Comparison of ENCODE assay signal across 12 mouse cellular contexts in the genomic region with DNA sequence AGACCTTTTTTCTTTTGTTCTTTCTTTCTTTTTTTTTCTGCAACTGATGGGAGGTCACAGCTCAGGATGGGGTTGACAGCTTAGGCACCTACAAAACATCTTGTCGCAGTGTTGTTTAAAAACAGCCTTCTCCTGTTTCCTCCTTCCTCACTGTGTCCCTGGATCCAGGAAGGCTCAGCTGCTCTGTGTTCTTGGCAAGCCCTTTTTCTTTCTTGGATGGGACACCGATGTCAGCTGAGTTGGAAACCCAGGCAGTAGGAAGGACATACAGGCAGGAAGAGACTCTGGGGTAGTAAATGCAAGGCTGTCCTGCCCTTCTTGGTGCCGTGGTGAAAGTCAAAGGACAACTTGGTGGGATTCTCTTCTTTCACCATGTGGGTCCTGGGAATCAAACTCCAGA. TPM values are rescaled to one million over a fixed set of nuclear protein-coding genes. Genes with fewer than 3 reads are reported as not detected.
A peak's percentile ranks its signal among the peaks of the same experiment; 100 is the strongest.
DNase-seq lines count a peak whose midpoint lies in the region; ATAC-seq and TF ChIP-seq lines count a peak whose summit lies in the region.
"Had no signal": no experiment of that assay in that cellular context is flagged by ENCODE, and none has a peak within 500 bp of the region (broad histone marks: within the 10 kb centered on the region; RNA-seq: fewer than 3 reads in every experiment).

No protein-coding gene starts in this region.

- TF ChIP-seq EP300 in heart, postnatal 0 days (IDR thresholded peaks at IDR 0.05; ENCODE audit: low read depth): no peak

- H3K27me3 ChIP-seq in forebrain, embryonic 10.5 days (ENCODE audit: poor library complexity, severe bottlenecking): peaks cover 27% of the 10 kb centered on the region
- no peaks in the 10 kb centered on the region for H3K27me3 ChIP-seq in forebrain, postnatal 0 days (ENCODE audit: insufficient read depth, low read length)
- H3K27me3 ChIP-seq in embryonic facial prominence, embryonic 13.5 days: peaks cover 25% of the 10 kb centered on the region
- peaks cover 21% of the 10 kb centered on the region for H3K27me3 ChIP-seq in heart, postnatal 0 days (ENCODE audit: control insufficient read depth, insufficient read depth, low read length)
- H3K27me3 ChIP-seq in liver, embryonic 16.5 days (ENCODE audit: control insufficient read depth, insufficient read depth, low read depth, low read length): peaks cover 29% of the 10 kb centered on the region

- H3K9me3 ChIP-seq in forebrain, embryonic 10.5 days: no peaks in the 10 kb centered on the region
- H3K9me3 ChIP-seq in forebrain, postnatal 0 days (ENCODE audit: low read length): no peaks in the 10 kb centered on the region
- no peaks in the 10 kb centered on the region for H3K9me3 ChIP-seq in embryonic facial prominence, embryonic 13.5 days
- no peaks in the 10 kb centered on the region for H3K9me3 ChIP-seq in heart, postnatal 0 days (replicated peaks; ENCODE audit: control insufficient read depth, low read length)
- no peaks in the 10 kb centered on the region for H3K9me3 ChIP-seq in liver, embryonic 16.5 days (replicated peaks; ENCODE audit: control insufficient read depth, low read length)

- no peak for TF ChIP-seq CTCF in forebrain, postnatal 0 days (IDR thresholded peaks at IDR 0.05; ENCODE audit: low read depth)
- TF ChIP-seq CTCF in heart, postnatal 0 days (IDR thresholded peaks at IDR 0.05; ENCODE audit: low read depth): no peak

- peak overlapping the region; percentile 98 for H3K4me3 ChIP-seq in forebrain, embryonic 10.5 days
- H3K4me3 ChIP-seq in forebrain, postnatal 0 days (ENCODE audit: low read depth, low read length): no peak overlapping the region
- no peak overlapping the region for H3K4me3 ChIP-seq in embryonic facial prominence, embryonic 13.5 days
- H3K4me3 ChIP-seq in heart, postnatal 0 days (ENCODE audit: low read depth, low read length): no peak overlapping the region
- peak overlapping the region; percentile 90 for H3K4me3 ChIP-seq in liver, embryonic 16.5 days (ENCODE audit: low read depth, low read length)

- peaks cover 66% of the 10 kb centered on the region for H3K4me1 ChIP-seq in forebrain, embryonic 10.5 days
- H3K4me1 ChIP-seq in forebrain, postnatal 0 days (ENCODE audit: insufficient read depth): peaks cover 21% of the 10 kb centered on the region; the same call in 1 of the 2 replicates
- peaks cover 37% of the 10 kb centered on the region for H3K4me1 ChIP-seq in embryonic facial prominence, embryonic 13.5 days
- H3K4me1 ChIP-seq in heart, postnatal 0 days (ENCODE audit: control insufficient read depth, insufficient read depth): peaks cover 21% of the 10 kb centered on the region
- peaks cover 40% of the 10 kb centered on the region for H3K4me1 ChIP-seq in liver, embryonic 16.5 days (ENCODE audit: control insufficient read depth, low read depth, low read length)

- no peak for ATAC-seq in forebrain, postnatal 0 days
- ATAC-seq in embryonic facial prominence, embryonic 13.5 days (ENCODE audit: insufficient number of reproducible peaks, insufficient read depth, low FRiP score, low TSS enrichment, low read depth): no peak
- ATAC-seq in heart, postnatal 0 days (ENCODE audit: insufficient read depth, low read depth): no peak
- no peak for ATAC-seq in liver, embryonic 16.5 days (ENCODE audit: low read depth)
- ATAC-seq: inflammation-experienced regulatory T-cells, adult 6 months had no signal

- H3K27ac ChIP-seq in forebrain, embryonic 10.5 days: no peak overlapping the region
- no peak overlapping the region for H3K27ac ChIP-seq in forebrain, postnatal 0 days (ENCODE audit: low read depth, low read length)
- H3K27ac ChIP-seq in embryonic facial prominence, embryonic 13.5 days: no peak overlapping the region
- peak overlapping the region; percentile 62; the same call in 1 of the 2 replicates for H3K27ac ChIP-seq in heart, postnatal 0 days (ENCODE audit: low read depth)
- peak overlapping the region; percentile 9; the same call in 1 of the 2 replicates for H3K27ac ChIP-seq in liver, embryonic 16.5 days (ENCODE audit: low read length)

- no peak overlapping the region for H3K9ac ChIP-seq in forebrain, postnatal 0 days
- H3K9ac ChIP-seq in embryonic facial prominence, embryonic 13.5 days: peak overlapping the region; percentile 93
- peak overlapping the region; percentile 18 for H3K9ac ChIP-seq in heart, postnatal 0 days (replicated peaks; ENCODE audit: low read depth, low read length)
- H3K9ac ChIP-seq in liver, embryonic 16.5 days (ENCODE audit: low read depth, low read length): peak overlapping the region; percentile 93

- peaks cover 70% of the 10 kb centered on the region for H3K36me3 ChIP-seq in forebrain, embryonic 10.5 days (replicated peaks)
- peaks cover 18% of the 10 kb centered on the region for H3K36me3 ChIP-seq in forebrain, postnatal 0 days (ENCODE audit: insufficient read depth)
- H3K36me3 ChIP-seq in embryonic facial prominence, embryonic 13.5 days: peaks cover 34% of the 10 kb centered on the region
- peaks cover 21% of the 10 kb centered on the region for H3K36me3 ChIP-seq in heart, postnatal 0 days (replicated peaks; ENCODE audit: control insufficient read depth, insufficient read depth, low read length)
- peaks cover 20% of the 10 kb centered on the region for H3K36me3 ChIP-seq in liver, embryonic 16.5 days (ENCODE audit: control insufficient read depth, insufficient read depth)

- no peak overlapping the region for H3K4me2 ChIP-seq in forebrain, postnatal 0 days (ENCODE audit: low read depth)
- H3K4me2 ChIP-seq in embryonic facial prominence, embryonic 13.5 days: peak overlapping the region; percentile 67; the same call in 1 of the 2 replicates
- peak overlapping the region; percentile 93; the same call in 1 of the 2 replicates for H3K4me2 ChIP-seq in heart, postnatal 0 days (ENCODE audit: low read depth, low read length)
- H3K4me2 ChIP-seq in liver, embryonic 16.5 days (ENCODE audit: low read depth, low read length): peak overlapping the region; percentile 66

- WGBS in forebrain, embryonic 10.5 days: 87% methylated on average over 3 of the region's 3 CpGs
- WGBS in forebrain, postnatal 0 days: 60% methylated on average over 3 of the region's 3 CpGs
- 80% methylated on average over 3 of the region's 3 CpGs for WGBS in embryonic facial prominence, embryonic 13.5 days
- WGBS in heart, postnatal 0 days: 35% methylated on average over 3 of the region's 3 CpGs
- 75% methylated on average over 3 of the region's 3 CpGs for WGBS in liver, embryonic 16.5 days (ENCODE audit: insufficient replicate concordance)

- DNase-seq in forebrain, embryonic 10.5 days (ENCODE audit: extremely low spot score, low spot score): no peak
- DNase-seq in forebrain, postnatal 0 days: no peak
- no peak for DNase-seq in heart, postnatal 0 days (ENCODE audit: low spot score)
- DNase-seq in right cerebral cortex, postnatal 36 days (ENCODE audit: low spot score in 2 of 2): no peak
- no peak for DNase-seq in right cerebral cortex, adult 2 months (ENCODE audit: low spot score in 2 of 2)
- no peak for DNase-seq in embryo, embryonic 9.5 days (ENCODE audit: extremely low spot score)
- DNase-seq: right cerebral cortex, postnatal 14 days; thymus, postnatal 14 days had no signal

RNA-seq across cellular contexts. Expression of gene Pank4, which starts 1.9 kb away (rescaled TPM):
- 46.8 and 51.8 TPM in 2 replicates for polyA plus RNA-seq in forebrain, embryonic 10.5 days (2016; fragmentation: Nextera tagmentation; extraction: Ambion mirVana)
- total RNA-seq in forebrain, postnatal 0 days (2014; rRNA removed): 39.7 and 40.0 TPM in 2 replicates
- polyA plus RNA-seq in forebrain, postnatal 0 days (2015; fragmentation: Nextera tagmentation; extraction: Ambion mirVana): 20.4 and 22.6 TPM in 2 replicates
- 48.3 and 54.1 TPM in 2 replicates for polyA plus RNA-seq in embryonic facial prominence, embryonic 13.5 days (2015; fragmentation: Nextera tagmentation; extraction: Ambion mirVana)
- 45.6 and 62.0 TPM in 2 replicates for total RNA-seq in heart, postnatal 0 days (2014; rRNA removed; ENCODE audit: low replicate concordance)
- polyA plus RNA-seq in heart, postnatal 0 days (2015; fragmentation: Nextera tagmentation; extraction: Ambion mirVana): 27.4 and 30.6 TPM in 2 replicates
- polyA plus RNA-seq in liver, embryonic 16.5 days (2015; fragmentation: Nextera tagmentation; extraction: Ambion mirVana): 20.7 and 23.3 TPM in 2 replicates

RNA-seq across cellular contexts. Expression of gene Hes5, which starts 5.1 kb away (rescaled TPM):
- polyA plus RNA-seq in forebrain, embryonic 10.5 days (2016; fragmentation: Nextera tagmentation; extraction: Ambion mirVana): 272 and 295 TPM in 2 replicates
- 92.2 and 100 TPM in 2 replicates for total RNA-seq in forebrain, postnatal 0 days (2014; rRNA removed)
- polyA plus RNA-seq in forebrain, postnatal 0 days (2015; fragmentation: Nextera tagmentation; extraction: Ambion mirVana): 107 and 120 TPM in 2 replicates
- 4.2 and 6.0 TPM in 2 replicates for polyA plus RNA-seq in embryonic facial prominence, embryonic 13.5 days (2015; fragmentation: Nextera tagmentation; extraction: Ambion mirVana)
- total RNA-seq in heart, postnatal 0 days (2014; rRNA removed; ENCODE audit: low replicate concordance): not detected in 2 replicates
- not detected in 2 replicates for polyA plus RNA-seq in heart, postnatal 0 days (2015; fragmentation: Nextera tagmentation; extraction: Ambion mirVana)
- polyA plus RNA-seq in liver, embryonic 16.5 days (2015; fragmentation: Nextera tagmentation; extraction: Ambion mirVana): 0.11 and 0.13 TPM in 2 replicates
- total RNA-seq: liver, adult 2 months had no signal
- polyA plus RNA-seq: liver, adult 2 months had no signal

RNA-seq across cellular contexts. Expression of gene Tnfrsf14, which starts 37.5 kb away (rescaled TPM):
- polyA plus RNA-seq in forebrain, embryonic 10.5 days (2016; fragmentation: Nextera tagmentation; extraction: Ambion mirVana): 0.68 and 0.93 TPM in 2 replicates
- 2.6 TPM in 1 of 2 replicates, not detected in the other for total RNA-seq in forebrain, postnatal 0 days (2014; rRNA removed)
- not detected in 2 replicates for polyA plus RNA-seq in forebrain, postnatal 0 days (2015; fragmentation: Nextera tagmentation; extraction: Ambion mirVana)
- polyA plus RNA-seq in embryonic facial prominence, embryonic 13.5 days (2015; fragmentation: Nextera tagmentation; extraction: Ambion mirVana): 1.6 and 1.8 TPM in 2 replicates
- 2.7 and 40.9 TPM in 2 replicates for total RNA-seq in heart, postnatal 0 days (2014; rRNA removed; ENCODE audit: low replicate concordance)
- polyA plus RNA-seq in heart, postnatal 0 days (2015; fragmentation: Nextera tagmentation; extraction: Ambion mirVana): 0.30 and 0.40 TPM in 2 replicates
- 54.3 and 59.8 TPM in 2 replicates for polyA plus RNA-seq in liver, embryonic 16.5 days (2015; fragmentation: Nextera tagmentation; extraction: Ambion mirVana)

Comparison
In these comparisons a context has a peak if more than half of its experiments do, and no peak if none do; other contexts are left out.
1. H3K4me3 ChIP-seq: peak in forebrain, embryonic 10.5 days (single experiment) and liver, embryonic 16.5 days (single experiment); none in forebrain, postnatal 0 days (single experiment), embryonic facial prominence, embryonic 13.5 days (single experiment) and heart, postnatal 0 days (single experiment).
2. H3K27ac ChIP-seq: peak in heart, postnatal 0 days (single experiment) and liver, embryonic 16.5 days (single experiment); none in forebrain, embryonic 10.5 days (single experiment), forebrain, postnatal 0 days (single experiment) and embryonic facial prominence, embryonic 13.5 days (single experiment).
3. RNA of gene Hes5, which starts 5.1 kb away (polyA plus RNA-seq): 272 to 295 TPM in forebrain, embryonic 10.5 days and 107 to 120 TPM in forebrain, postnatal 0 days; 4.2 to 6.0 TPM in embryonic facial prominence, embryonic 13.5 days, not detected in heart, postnatal 0 days and 0.11 to 0.13 TPM in liver, embryonic 16.5 days; every median in the first group is over 10 times any median in the second.
4. RNA of gene Tnfrsf14, which starts 37.5 kb away (polyA plus RNA-seq): 54.3 to 59.8 TPM in liver, embryonic 16.5 days; 1.6 to 1.8 TPM in embryonic facial prominence, embryonic 13.5 days, 0.68 to 0.93 TPM in forebrain, embryonic 10.5 days, 0.30 to 0.40 TPM in heart, postnatal 0 days and not detected in forebrain, postnatal 0 days; every median in the first group is over 10 times any median in the second.